Mouse (Mus musculus): ENCODE measurements around the gene Twnk. TPM values are rescaled to one million over a fixed set of nuclear protein-coding genes. Genes with fewer than 3 reads are reported as not detected.
A peak's percentile ranks its signal among the peaks of the same experiment; 100 is the strongest.

Gene Twnk
- polyA plus RNA-seq, 1 experiment from 2014 or later: 12.9 TPM

DNA sequence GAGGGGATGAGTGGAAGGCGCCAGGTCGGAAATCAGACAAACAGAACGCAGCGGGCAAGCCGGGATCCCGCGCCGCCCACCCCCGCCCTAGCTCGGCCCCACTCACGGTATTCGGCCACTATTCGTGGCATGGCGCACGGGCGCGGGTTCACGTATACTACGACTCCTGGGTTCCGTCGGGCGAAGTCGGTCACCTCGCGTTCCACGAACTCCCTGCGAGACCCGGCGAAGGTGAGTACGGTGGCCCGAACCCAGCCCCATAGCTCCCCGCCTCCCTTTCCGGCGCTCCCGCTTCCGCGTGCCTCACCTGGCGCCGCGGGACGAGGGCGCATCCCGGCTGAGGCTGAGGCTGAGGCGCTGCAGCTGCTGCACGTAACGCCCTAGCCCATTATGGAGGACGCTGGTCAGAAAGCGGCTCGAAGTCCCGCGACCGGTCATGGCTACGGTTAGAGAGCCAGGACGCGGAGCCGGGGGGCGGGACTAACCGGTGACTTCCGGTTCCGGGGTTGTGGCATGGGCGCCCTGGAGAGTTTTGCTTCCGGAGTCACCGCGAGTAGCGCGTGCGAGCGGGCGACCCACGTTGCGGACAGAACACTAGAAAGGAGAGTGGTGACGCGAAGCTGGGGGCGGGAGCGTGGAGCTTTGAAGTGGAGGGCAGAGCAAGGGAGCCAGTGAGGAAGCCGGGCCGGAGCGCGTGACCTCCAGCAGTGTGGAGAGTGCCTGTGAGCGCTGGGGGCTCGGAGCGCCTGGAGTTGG, 672 bp downstream of the Twnk start, which contains the start of gene Mrpl43:
Gene Mrpl43 (minus strand): TSS at position 486 of the 756 bp plus-strand sequence.
- peaks cover 52% of the 10 kb centered on the region for H3K4me1 ChIP-seq
- H3K27me3 ChIP-seq (replicated peaks): no peaks in the 10 kb centered on the region
- H3K9me3 ChIP-seq (replicated peaks): no peaks in the 10 kb centered on the region
- peak within 1 kb of the TSS; percentile 96 for H3K4me2 ChIP-seq
- H3K4me3 ChIP-seq (replicated peaks): peak within 1 kb of the TSS; percentile 93
- H3K36me3 ChIP-seq: peaks cover 44% of the 10 kb centered on the region
- peak within 1 kb of the TSS; percentile 86 for H3K27ac ChIP-seq (replicated peaks)
- peak within 1 kb of the TSS; percentile 73 for H3K9ac ChIP-seq (replicated peaks)
- under 1% methylated on average over 82 of the region's 82 CpGs for WGBS
- peak; percentile 90 for ATAC-seq (ENCODE audit: low FRiP score)

DNA sequence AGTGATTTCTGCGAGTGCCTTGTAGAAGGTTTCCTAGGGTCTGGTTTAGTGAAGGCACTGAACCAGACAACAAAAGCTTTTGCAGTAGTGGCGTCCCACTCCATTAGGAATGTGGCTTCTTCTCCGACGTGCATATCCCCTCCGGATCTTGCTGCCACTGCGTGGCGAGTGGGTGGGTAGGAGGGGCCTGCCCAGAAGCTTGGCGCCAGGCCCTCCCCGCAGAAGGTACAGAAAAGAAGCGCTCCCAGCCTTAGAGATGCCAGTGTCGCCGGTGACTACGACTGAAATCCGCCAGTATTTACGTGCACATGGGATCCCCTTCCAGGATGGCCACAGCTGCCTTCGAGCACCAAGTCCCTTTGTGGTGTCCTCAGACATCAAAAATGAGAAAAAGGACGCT, 1.6 kb downstream of the Twnk start:
- peak overlapping the region; percentile 73 for H3K9ac ChIP-seq (replicated peaks)
- no peaks in the 10 kb centered on the region for H3K9me3 ChIP-seq (replicated peaks)
- ATAC-seq (ENCODE audit: low FRiP score): no peak; the same call in 1 of the 2 replicates
- H3K4me2 ChIP-seq: peak overlapping the region; percentile 96
- peak overlapping the region; percentile 86 for H3K27ac ChIP-seq (replicated peaks)
- peaks cover 46% of the 10 kb centered on the region for H3K36me3 ChIP-seq
- H3K27me3 ChIP-seq (replicated peaks): no peaks in the 10 kb centered on the region
- H3K4me3 ChIP-seq (replicated peaks): peak overlapping the region; percentile 93
- WGBS: 44% methylated on average over 17 of the region's 17 CpGs
- H3K4me1 ChIP-seq: peaks cover 52% of the 10 kb centered on the region

DNA sequence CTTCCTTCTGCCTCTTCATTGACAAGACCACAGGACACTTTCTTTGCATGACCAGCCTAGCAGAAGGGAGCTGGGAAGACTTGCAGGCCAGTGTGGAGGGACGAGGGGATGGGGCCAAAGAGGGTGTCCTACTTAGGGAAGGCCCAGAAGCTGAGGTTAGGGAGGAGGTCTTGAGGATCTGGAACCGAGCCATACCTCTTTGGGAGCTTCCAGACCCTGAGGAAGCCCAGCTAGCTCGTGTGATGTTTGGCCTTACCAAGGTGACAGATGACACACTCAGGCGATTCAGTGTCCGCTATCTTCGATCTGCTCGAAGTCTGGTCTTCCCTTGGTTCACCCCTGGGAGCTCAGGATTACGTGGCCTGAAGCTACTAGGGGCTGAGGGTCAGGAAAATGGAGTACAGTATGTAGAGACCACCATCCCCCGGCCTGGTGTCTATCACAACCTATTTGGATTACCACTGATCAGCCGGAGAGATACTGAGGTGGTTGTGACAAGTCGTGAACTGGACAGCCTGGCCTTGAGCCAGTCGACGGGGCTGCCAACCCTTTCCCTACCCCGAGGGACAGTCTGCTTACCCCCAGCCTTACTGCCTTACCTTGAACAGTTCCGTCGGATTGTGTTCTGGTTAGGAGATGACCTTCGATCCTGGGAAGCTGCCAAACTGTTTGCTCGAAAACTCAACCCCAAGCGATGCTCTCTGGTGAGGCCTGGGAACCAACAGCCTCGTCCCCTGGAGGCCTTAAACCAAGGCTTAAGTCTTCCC, 2.1 kb downstream of the Twnk start:
- Histone ChIP-seq H3K9ac (replicated peaks) (peak overlapping the region; percentile 73; the same call in 1 of the 2 replicates), H3K27me3 (replicated peaks) (no peaks in the 10 kb centered on the region), H3K27ac (replicated peaks) (peak overlapping the region; percentile 86; the same call in 1 of the 2 replicates), H3K4me3 (replicated peaks) (peak overlapping the region; percentile 93), H3K36me3 (peaks cover 41% of the 10 kb centered on the region), H3K4me2 (peak overlapping the region; percentile 96), H3K4me1 (peaks cover 57% of the 10 kb centered on the region), H3K9me3 (replicated peaks) (no peaks in the 10 kb centered on the region)
- WGBS: 92% methylated on average over 20 of the region's 20 CpGs
- no peak for ATAC-seq (ENCODE audit: low FRiP score)

DNA sequence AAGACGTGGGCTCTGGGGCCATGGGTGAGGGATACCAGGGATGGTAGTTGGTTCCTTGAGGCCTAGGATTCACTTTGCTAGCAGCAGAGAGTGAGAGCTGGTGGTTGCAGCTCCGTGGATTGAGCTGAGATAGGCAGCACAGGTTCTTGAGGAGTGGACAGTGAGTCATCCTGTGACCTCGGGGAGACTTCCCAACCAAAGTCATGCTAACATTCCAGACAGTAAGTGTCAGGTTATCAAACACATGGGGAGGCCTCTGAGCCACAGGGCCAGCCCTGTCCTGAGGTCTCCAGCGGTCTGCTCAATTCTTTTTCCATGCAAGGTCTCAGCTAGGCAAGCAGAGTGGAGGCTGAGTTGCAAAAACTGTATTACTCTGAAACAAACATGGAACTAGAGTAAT, 5.2 kb downstream of the Twnk start:
- Histone ChIP-seq H3K36me3 (peaks cover 23% of the 10 kb centered on the region), H3K9ac (replicated peaks) (no peak overlapping the region), H3K4me1 (peaks cover 46% of the 10 kb centered on the region), H3K9me3 (replicated peaks) (no peaks in the 10 kb centered on the region), H3K4me3 (replicated peaks) (no peak overlapping the region), H3K4me2 (no peak overlapping the region), H3K27me3 (replicated peaks) (0 out of 2 replicates have a peak, but pooled peaks cover 3% of the 10 kb centered on the region), H3K27ac (replicated peaks) (no peak overlapping the region)
- 87% methylated on average over 4 of the region's 4 CpGs for WGBS
- ATAC-seq (ENCODE audit: low FRiP score): no peak

DNA sequence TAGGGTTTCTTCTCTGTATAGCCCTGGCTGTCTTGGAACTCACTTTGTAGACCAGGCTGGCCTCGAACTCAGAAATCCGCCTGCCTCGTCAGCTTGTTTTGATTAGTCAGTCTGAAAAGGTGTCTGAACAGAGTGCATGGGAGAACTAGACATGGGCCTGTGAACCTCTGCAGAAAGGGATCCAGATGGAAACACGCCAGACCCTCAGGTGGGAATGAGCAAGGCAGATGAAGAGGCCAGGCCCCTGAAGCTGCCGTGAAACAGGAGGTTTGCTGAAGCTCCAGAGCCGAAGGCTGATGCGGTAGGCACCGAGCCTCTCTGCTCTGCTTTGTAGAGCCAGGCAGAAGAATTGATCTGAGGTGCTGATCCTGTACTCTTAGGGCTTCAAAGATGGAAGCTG, 6.8 kb downstream of the Twnk start:
- no peaks in the 10 kb centered on the region for H3K9me3 ChIP-seq (replicated peaks)
- peaks cover 53% of the 10 kb centered on the region for H3K4me1 ChIP-seq
- 86% methylated on average over 8 of the region's 8 CpGs for WGBS
- no peak overlapping the region for H3K4me3 ChIP-seq (replicated peaks)
- H3K27ac ChIP-seq (replicated peaks): peak overlapping the region; percentile 72
- H3K4me2 ChIP-seq: no peak overlapping the region
- peaks cover 23% of the 10 kb centered on the region for H3K36me3 ChIP-seq
- H3K27me3 ChIP-seq (replicated peaks): 0 out of 2 replicates have a peak, but pooled peaks cover 3% of the 10 kb centered on the region
- H3K9ac ChIP-seq (replicated peaks): 0 out of 2 replicates have a peak overlapping the region, but pooled peaks have one; percentile 23
- ATAC-seq (ENCODE audit: low FRiP score): no peak

DNA sequence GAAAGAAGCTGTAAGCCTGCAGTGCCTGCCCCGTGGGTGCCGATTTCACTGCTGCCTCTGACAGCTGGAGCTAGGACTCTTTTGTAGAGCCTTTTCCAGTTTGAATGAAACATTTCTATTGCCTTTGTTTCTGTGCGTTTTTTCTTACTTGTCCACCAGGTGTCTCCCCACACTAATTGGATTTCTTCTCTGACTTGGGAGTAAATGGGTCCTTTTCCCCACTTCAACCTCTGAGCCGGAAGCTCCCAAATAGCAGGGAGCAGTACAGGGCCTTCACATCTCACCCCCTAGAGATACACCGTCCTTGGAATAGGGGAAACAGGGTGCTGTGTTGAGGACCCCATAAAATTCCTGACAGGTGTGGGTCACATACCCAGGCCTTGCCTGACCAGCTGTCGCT, 7.2 kb downstream of the Twnk start:
- 0 out of 2 replicates have a peak overlapping the region, but pooled peaks have one; percentile 23 for H3K9ac ChIP-seq (replicated peaks)
- 0 out of 2 replicates have a peak, but pooled peaks cover 3% of the 10 kb centered on the region for H3K27me3 ChIP-seq (replicated peaks)
- WGBS: 30% methylated on average over 6 of the region's 6 CpGs
- peaks cover 49% of the 10 kb centered on the region for H3K4me1 ChIP-seq
- ATAC-seq (ENCODE audit: low FRiP score): no peak
- peak overlapping the region; percentile 72 for H3K27ac ChIP-seq (replicated peaks)
- H3K9me3 ChIP-seq (replicated peaks): no peaks in the 10 kb centered on the region
- H3K4me3 ChIP-seq (replicated peaks): no peak overlapping the region
- peaks cover 23% of the 10 kb centered on the region for H3K36me3 ChIP-seq
- no peak overlapping the region for H3K4me2 ChIP-seq

DNA sequence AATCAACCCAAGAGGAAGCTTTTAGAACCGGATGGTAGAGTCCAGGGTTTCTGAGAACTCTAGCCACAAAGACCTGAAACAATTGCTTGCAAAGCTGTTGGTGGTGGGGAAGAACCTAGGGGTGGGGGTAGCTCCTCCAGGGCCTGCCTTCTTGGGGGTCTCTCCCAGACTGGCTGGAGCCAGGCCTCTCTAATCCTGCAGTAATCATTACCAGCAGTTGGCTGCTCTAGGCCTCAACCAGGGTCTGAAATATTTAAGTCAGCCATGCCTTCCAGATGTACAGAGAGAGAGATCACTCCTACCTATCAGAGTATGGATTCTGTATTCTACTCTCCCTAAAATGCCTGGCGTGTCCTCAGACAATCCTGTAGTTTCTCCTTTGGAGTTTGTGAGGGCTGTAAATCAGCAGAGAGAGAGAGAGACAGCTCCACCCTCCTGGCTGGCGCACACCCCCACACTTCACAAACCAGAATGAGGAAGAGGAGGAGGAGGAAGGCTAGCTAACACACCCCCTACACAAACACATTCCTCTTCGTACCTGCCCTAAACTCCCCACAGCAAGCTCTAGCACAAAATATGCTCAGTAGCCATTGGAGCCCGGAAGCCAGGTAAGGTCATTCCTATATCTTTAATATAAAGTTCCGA, 8.2 kb downstream of the Twnk start:
- Histone ChIP-seq H3K4me2 (0 out of 2 replicates have a peak overlapping the region, but pooled peaks have one; percentile 82), H3K9me3 (replicated peaks) (no peaks in the 10 kb centered on the region), H3K36me3 (peaks cover 23% of the 10 kb centered on the region), H3K4me1 (peaks cover 43% of the 10 kb centered on the region), H3K27me3 (replicated peaks) (0 out of 2 replicates have a peak, but pooled peaks cover 3% of the 10 kb centered on the region), H3K9ac (replicated peaks) (no peak overlapping the region), H3K27ac (replicated peaks) (no peak overlapping the region), H3K4me3 (replicated peaks) (no peak overlapping the region)
- no peak for ATAC-seq (ENCODE audit: low FRiP score)
- WGBS: 59% methylated on average over 6 of the region's 6 CpGs

DNA sequence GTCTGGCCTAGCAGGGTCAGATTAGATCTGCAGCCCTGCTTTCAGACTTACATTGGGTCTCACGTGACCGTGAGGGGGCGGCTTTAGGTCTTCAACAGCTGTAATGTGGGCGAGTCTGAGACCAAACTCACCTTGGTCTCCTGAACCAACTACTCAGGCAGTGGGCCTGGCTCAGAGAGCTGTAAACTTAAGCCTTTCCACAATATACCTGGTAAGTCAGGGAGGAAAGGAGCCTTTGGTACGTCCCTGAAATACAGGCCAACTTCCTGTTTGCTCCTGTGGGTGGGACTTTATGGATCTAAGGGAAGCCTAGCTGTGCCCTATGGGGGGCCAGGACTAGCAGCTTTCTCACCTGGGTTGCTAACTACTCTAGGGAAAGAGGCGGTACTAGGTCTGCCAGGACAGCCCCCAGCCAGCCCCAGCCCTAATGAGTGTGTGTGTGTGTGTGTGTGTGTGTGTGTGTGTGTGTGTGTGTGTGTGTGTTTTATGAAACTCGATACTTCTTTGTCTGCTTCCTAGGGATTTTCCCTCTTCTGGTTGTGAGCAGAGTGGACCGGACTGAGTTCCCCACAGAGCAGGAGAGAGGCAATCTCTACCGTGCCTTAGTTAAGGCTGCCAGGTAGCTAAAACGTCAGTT, 9.0 kb downstream of the Twnk start, which contains the start of gene Lzts2:
Gene Lzts2 (plus strand): TSS at position 80 of the 637 bp plus-strand sequence.
- Histone ChIP-seq H3K9me3 (replicated peaks) (no peaks in the 10 kb centered on the region), H3K27ac (replicated peaks) (peak within 1 kb of the TSS; percentile 94), H3K9ac (replicated peaks) (peak within 1 kb of the TSS; percentile 33), H3K36me3 (peaks cover 23% of the 10 kb centered on the region), H3K27me3 (replicated peaks) (0 out of 2 replicates have a peak, but pooled peaks cover 3% of the 10 kb centered on the region), H3K4me2 (peak within 1 kb of the TSS; percentile 82), H3K4me3 (replicated peaks) (peak within 1 kb of the TSS; percentile 57), H3K4me1 (peaks cover 48% of the 10 kb centered on the region)
- ATAC-seq (ENCODE audit: low FRiP score): no peak
- 13% methylated on average over 10 of the region's 10 CpGs for WGBS

DNA sequence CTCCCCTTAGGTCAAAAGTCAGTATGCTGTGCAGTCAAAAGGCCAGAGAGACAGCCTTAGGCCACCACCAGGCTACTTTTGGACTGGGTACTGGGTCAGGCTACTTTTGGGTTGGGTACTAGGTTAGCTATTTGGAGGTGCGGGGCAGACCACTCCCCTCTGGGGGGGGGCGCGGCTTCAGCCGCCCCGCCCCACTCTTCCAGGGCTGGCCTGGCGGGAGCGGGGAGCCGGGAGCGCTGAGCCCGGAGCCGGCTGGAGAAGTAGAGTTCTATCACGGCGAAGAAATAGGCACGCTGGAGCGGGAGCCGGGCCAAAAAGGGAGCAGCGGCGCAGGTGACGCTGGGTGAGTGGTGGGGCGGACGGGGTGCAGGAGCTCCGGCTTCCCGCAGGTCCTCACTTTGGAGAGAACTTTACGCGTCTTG, 9.5 kb downstream of the Twnk start:
- Histone ChIP-seq H3K27ac (replicated peaks) (peak overlapping the region; percentile 94), H3K4me1 (peaks cover 54% of the 10 kb centered on the region), H3K4me3 (replicated peaks) (peak overlapping the region; percentile 57), H3K9me3 (replicated peaks) (no peaks in the 10 kb centered on the region), H3K9ac (replicated peaks) (peak overlapping the region; percentile 33), H3K4me2 (peak overlapping the region; percentile 82), H3K36me3 (peaks cover 22% of the 10 kb centered on the region), H3K27me3 (replicated peaks) (0 out of 2 replicates have a peak, but pooled peaks cover 3% of the 10 kb centered on the region)
- 0% methylated on average over 24 of the region's 25 CpGs for WGBS
- ATAC-seq (ENCODE audit: low FRiP score): no peak

DNA sequence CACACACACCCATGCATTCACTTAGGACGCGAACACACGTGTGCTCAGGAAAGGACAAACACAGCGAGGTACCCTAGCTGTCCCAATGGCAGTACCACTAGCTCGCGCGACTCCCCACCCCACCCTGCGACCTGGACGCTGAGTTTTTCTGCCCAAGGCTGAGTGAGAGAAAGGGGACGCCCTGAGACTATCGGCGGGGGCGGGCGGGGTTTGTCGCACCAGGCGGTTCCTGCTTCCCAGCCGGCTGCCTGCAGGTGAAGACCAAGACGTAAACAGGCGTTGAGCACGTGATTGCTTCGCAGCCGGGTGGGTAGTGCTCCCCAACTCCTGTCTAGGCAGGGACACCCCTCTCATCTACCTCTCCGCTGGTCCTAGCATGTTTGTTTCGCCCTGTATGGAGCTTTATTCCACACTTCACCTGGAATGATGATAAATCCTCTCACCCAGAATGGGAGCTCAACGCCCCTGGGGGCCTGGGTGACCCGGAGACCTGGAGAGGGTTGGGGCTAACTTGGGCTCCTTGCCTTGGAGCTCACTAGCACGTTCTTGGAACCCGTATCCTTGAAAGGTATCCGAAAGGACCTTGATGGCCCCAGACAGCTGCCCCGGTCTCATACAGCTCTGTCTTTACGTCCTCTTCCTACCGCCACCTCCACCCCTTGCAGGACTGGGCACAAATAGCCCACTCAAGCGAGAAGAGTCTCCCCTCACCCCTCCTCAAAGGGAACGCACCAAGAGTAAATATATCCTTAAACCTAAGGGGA, 10.2 kb downstream of the Twnk start:
- H3K9ac ChIP-seq (replicated peaks): peak overlapping the region; percentile 33
- H3K27ac ChIP-seq (replicated peaks): peak overlapping the region; percentile 94
- peak overlapping the region; percentile 82 for H3K4me2 ChIP-seq
- H3K36me3 ChIP-seq: peaks cover 15% of the 10 kb centered on the region
- peaks cover 61% of the 10 kb centered on the region for H3K4me1 ChIP-seq
- H3K27me3 ChIP-seq (replicated peaks): 0 out of 2 replicates have a peak, but pooled peaks cover 3% of the 10 kb centered on the region
- no peaks in the 10 kb centered on the region for H3K9me3 ChIP-seq (replicated peaks)
- under 1% methylated on average over 33 of the region's 34 CpGs for WGBS
- H3K4me3 ChIP-seq (replicated peaks): peak overlapping the region; percentile 57
- ATAC-seq (ENCODE audit: low FRiP score): 0 out of 2 replicates have a peak, but pooled peaks have one; percentile 6

All from neural tube, embryonic 15.5 days (tissue).